Comparison of ENCODE assay signal across 18 mouse cellular contexts in genomic region chr17:14718801-14719200, GRCm38 (mm10). TPM values are rescaled to one million over a fixed set of nuclear protein-coding genes. Genes with fewer than 3 reads are reported as not detected.
DNase-seq lines count a peak whose midpoint lies in the region; ATAC-seq and TF ChIP-seq lines count a peak whose summit lies in the region.
"Had no signal": no experiment of that assay in that cellular context is flagged by ENCODE, and none has a peak within 500 bp of the region (broad histone marks: within the 10 kb centered on the region; RNA-seq: fewer than 3 reads in every experiment).

No protein-coding gene starts in this region.

- no peaks in the 10 kb centered on the region for H3K9me3 ChIP-seq in hindbrain, embryonic 12.5 days (replicated peaks)
- H3K9me3 ChIP-seq in hindbrain, embryonic 16.5 days (ENCODE audit: control insufficient read depth, low read length) = no peaks in the 10 kb centered on the region
- no peaks in the 10 kb centered on the region for H3K9me3 ChIP-seq in neural tube, embryonic 13.5 days
- H3K9me3 ChIP-seq in embryonic facial prominence, embryonic 10.5 days = no peaks in the 10 kb centered on the region
- H3K9me3 ChIP-seq: embryonic facial prominence, embryonic 13.5 days; midbrain, embryonic 12.5 days had no signal

- no peak for TF ChIP-seq CTCF in C2C12 (IDR thresholded peaks at IDR 0.05; ENCODE audit: control insufficient read depth, insufficient read depth, insufficient read length)

- H3K4me1 ChIP-seq in hindbrain, embryonic 12.5 days = peaks cover 11% of the 10 kb centered on the region; the same call in 1 of the 2 replicates
- H3K4me1 ChIP-seq in hindbrain, embryonic 16.5 days (ENCODE audit: control insufficient read depth, insufficient read depth, low read depth, low read length) = no peaks in the 10 kb centered on the region
- peaks cover 19% of the 10 kb centered on the region for H3K4me1 ChIP-seq in neural tube, embryonic 13.5 days (replicated peaks)
- peaks cover 14% of the 10 kb centered on the region for H3K4me1 ChIP-seq in embryonic facial prominence, embryonic 10.5 days

- no peaks in the 10 kb centered on the region for H3K79me3 ChIP-seq in C2C12 (ENCODE audit: low read depth)

- H3K4me2 ChIP-seq in hindbrain, embryonic 12.5 days (replicated peaks) = no peak overlapping the region
- H3K4me2 ChIP-seq in hindbrain, embryonic 16.5 days (ENCODE audit: low read length) = no peak overlapping the region
- H3K4me2 ChIP-seq in neural tube, embryonic 13.5 days = no peak overlapping the region
- H3K4me2 ChIP-seq: embryonic facial prominence, embryonic 13.5 days; midbrain, embryonic 12.5 days had no signal

- H3K27ac ChIP-seq in hindbrain, embryonic 12.5 days = no peak overlapping the region
- H3K27ac ChIP-seq in hindbrain, embryonic 16.5 days (ENCODE audit: low read depth, low read length) = no peak overlapping the region
- H3K27ac ChIP-seq in neural tube, embryonic 13.5 days (replicated peaks) = no peak overlapping the region
- no peak overlapping the region for H3K27ac ChIP-seq in embryonic facial prominence, embryonic 10.5 days (replicated peaks)
- H3K27ac ChIP-seq: embryonic facial prominence, embryonic 13.5 days; midbrain, embryonic 12.5 days had no signal

- no peak overlapping the region for H3ac ChIP-seq in C2C12 (ENCODE audit: control insufficient read depth, insufficient read length, low read depth)

- DNase-seq in adrenal gland, postnatal 10 days = peak; percentile 63
- DNase-seq in embryonic facial prominence, embryonic 10.5 days (ENCODE audit: low spot score) = no peak
- DNase-seq in left cerebral cortex, postnatal 25 days (ENCODE audit: low spot score in 2 of 2) = no peak
- no peak for DNase-seq in layer of hippocampus, adult 11-12 months (ENCODE audit: low spot score)
- DNase-seq: cerebellum, adult 8-10 months; gastrocnemius, postnatal 25 days; kidney, adult 18-20 months; liver; right cerebral cortex, postnatal 14 days; thymus, postnatal 4 days had no signal

- intact Hi-C loops in left cerebral cortex, postnatal 25 days (cut with DNase I) = no loop called here

- no peaks in the 10 kb centered on the region for H3K79me2 ChIP-seq in C2C12 (ENCODE audit: control insufficient read depth, insufficient read depth)

- 33% methylated on average over 4 of the region's 4 CpGs for WGBS in hindbrain, embryonic 12.5 days
- WGBS in hindbrain, embryonic 16.5 days = 24% methylated on average over 4 of the region's 4 CpGs
- 19% methylated on average over 4 of the region's 4 CpGs for WGBS in neural tube, embryonic 13.5 days
- WGBS in embryonic facial prominence, embryonic 10.5 days = 73% methylated on average over 4 of the region's 4 CpGs

- no peaks in the 10 kb centered on the region for H3K36me3 ChIP-seq in hindbrain, embryonic 12.5 days
- no peaks in the 10 kb centered on the region for H3K36me3 ChIP-seq in hindbrain, embryonic 16.5 days (ENCODE audit: control insufficient read depth, insufficient read depth, low read length)
- H3K36me3 ChIP-seq in C2C12 (ENCODE audit: control insufficient read depth, insufficient read depth) = no peaks in the 10 kb centered on the region
- H3K36me3 ChIP-seq in neural tube, embryonic 13.5 days = no peaks in the 10 kb centered on the region
- H3K36me3 ChIP-seq in embryonic facial prominence, embryonic 10.5 days (replicated peaks) = no peaks in the 10 kb centered on the region
- H3K36me3 ChIP-seq: embryonic facial prominence, embryonic 13.5 days; midbrain, embryonic 12.5 days had no signal

- peaks cover 4% of the 10 kb centered on the region; the same call in 1 of the 2 replicates for H3K27me3 ChIP-seq in hindbrain, embryonic 12.5 days
- H3K27me3 ChIP-seq in hindbrain, embryonic 16.5 days (replicated peaks; ENCODE audit: control insufficient read depth, insufficient read depth, low read length) = no peaks in the 10 kb centered on the region; the same call in 1 of the 2 replicates
- no peaks in the 10 kb centered on the region for H3K27me3 ChIP-seq in C2C12 (ENCODE audit: control insufficient read depth, insufficient read depth, insufficient read length)
- H3K27me3 ChIP-seq in neural tube, embryonic 13.5 days = no peaks in the 10 kb centered on the region
- no peaks in the 10 kb centered on the region for H3K27me3 ChIP-seq in embryonic facial prominence, embryonic 10.5 days (replicated peaks; ENCODE audit: low read depth, poor library complexity, severe bottlenecking)
- H3K27me3 ChIP-seq: embryonic facial prominence, embryonic 13.5 days; midbrain, embryonic 12.5 days had no signal

- peak; percentile 71 for ATAC-seq in hindbrain, embryonic 12.5 days (ENCODE audit: low FRiP score)
- ATAC-seq in hindbrain, embryonic 16.5 days = no peak; the same call in 1 of the 2 replicates
- peak; percentile 65; the same call in 1 of the 2 replicates for ATAC-seq in neural tube, embryonic 13.5 days (ENCODE audit: low read depth)
- ATAC-seq: forebrain, embryonic 14.5 days had no signal

- no peak overlapping the region for H3K9ac ChIP-seq in hindbrain, embryonic 12.5 days
- H3K9ac ChIP-seq in hindbrain, embryonic 16.5 days (ENCODE audit: low read depth, low read length) = no peak overlapping the region
- H3K9ac ChIP-seq in neural tube, embryonic 13.5 days = no peak overlapping the region
- H3K9ac ChIP-seq: embryonic facial prominence, embryonic 13.5 days; midbrain, embryonic 12.5 days had no signal

- no peak overlapping the region for H3K4me3 ChIP-seq in hindbrain, embryonic 12.5 days
- no peak overlapping the region for H3K4me3 ChIP-seq in hindbrain, embryonic 16.5 days (ENCODE audit: low read length)
- H3K4me3 ChIP-seq in C2C12 (ENCODE audit: insufficient read depth, poor library complexity, severe bottlenecking) = no peak overlapping the region
- H3K4me3 ChIP-seq in neural tube, embryonic 13.5 days = no peak overlapping the region
- H3K4me3 ChIP-seq in embryonic facial prominence, embryonic 10.5 days = no peak overlapping the region
- H3K4me3 ChIP-seq: embryonic facial prominence, embryonic 13.5 days; midbrain, embryonic 12.5 days had no signal

TF ChIP-seq in C2C12, 6 proteins besides CTCF, POLR2A, EP300 and RAD21:
- TF ChIP-seq MYOD1 (IDR thresholded peaks at IDR 0.05; ENCODE audit: control insufficient read depth, insufficient read length, low read depth) (peak; percentile 17), MAX (IDR thresholded peaks at IDR 0.05) (no peak), CEBPB (IDR thresholded peaks at IDR 0.05; ENCODE audit: low read depth) (peak; percentile 100), FOSL1 (IDR thresholded peaks at IDR 0.05; ENCODE audit: insufficient read depth, low read length, poor library complexity, severe bottlenecking) (peak; percentile 94), USF1 (IDR thresholded peaks at IDR 0.05; ENCODE audit: low read depth) (no peak), MYOG (IDR thresholded peaks at IDR 0.05; ENCODE audit: control insufficient read depth, extremely low read depth, insufficient read length) (no peak)

RNA-seq across cellular contexts. Expression of gene Thbs2, which starts 24.8 kb away (rescaled TPM):
- 15.1 and 20.6 TPM in 2 replicates for polyA plus RNA-seq in hindbrain, embryonic 12.5 days (2016; fragmentation: Nextera tagmentation; extraction: Ambion mirVana)
- 3.7 and 7.4 TPM in 2 replicates for polyA plus RNA-seq in hindbrain, embryonic 16.5 days (2015; fragmentation: Nextera tagmentation; extraction: Ambion mirVana)
- polyA plus RNA-seq in C2C12 (2012; fragmentation: generic; extraction: Trizol) = 11.5 TPM
- total RNA-seq in adrenal gland, postnatal 10 days (2021) = 10 to 100 TPM; 17.7 to 22.0 TPM
- 6.9 and 8.8 TPM in 2 replicates for polyA plus RNA-seq in neural tube, embryonic 13.5 days (2015; fragmentation: Nextera tagmentation; extraction: Ambion mirVana)
- 1.3 and 1.9 TPM in 2 replicates for polyA plus RNA-seq in embryonic facial prominence, embryonic 10.5 days (2016; fragmentation: Nextera tagmentation; extraction: Ambion mirVana)
- total RNA-seq in left cerebral cortex, postnatal 25 days (2021) = 1 to 10 TPM; 4.6 to 5.0 TPM
- total RNA-seq: neutrophil, adult 5-6 weeks had no signal
